Mouse (Mus musculus) lung, adult 18-20 months (tissue): ENCODE measurements at regions not wholly inside any gene's neighbourhood (a gene's known extent, or its start where the extent isn't known, plus 50 kb on each side); places are given as distances from the start of the nearest gene placed in this dataset.

Source experiments
- DNase-seq, 2 experiments: peaks; one replicate each; pipeline ENCODE4 v3.0.0; 2022; ENCODE audit warnings: mixed read lengths in 2 of 2

- DNase-seq, result no peak
Measured at GRCm38 (mm10) chr16:77444647-77445046, 157.2 kb downstream of the Gm11146 start.

GRCm38 (mm10) chr16:77444006-77444405 lies 157.9 kb downstream of the Gm11146 start:
- peak in 1 of 2 experiments; percentile 27 for DNase-seq

GRCm38 (mm10) chr16:77443318-77443717 lies 158.6 kb downstream of the Gm11146 start:
- no peak for DNase-seq

- DNase-seq, result no peak
Measured at GRCm38 (mm10) chr16:77442866-77443265, 159.0 kb downstream of the Gm11146 start.

- DNase-seq, result no peak
Measured at GRCm38 (mm10) chr16:77431345-77431744, 170.5 kb downstream of the Gm11146 start.

GRCm38 (mm10) chr16:77422385-77423363 lies 179.2 kb downstream of the Gm11146 start:
- DNase-seq, result no peak

- no peak for DNase-seq
Measured at GRCm38 (mm10) chr16:77421591-77422024, 180.3 kb downstream of the Gm11146 start.

- DNase-seq, result no peak
Measured at GRCm38 (mm10) chr16:77421001-77421400, 180.9 kb downstream of the Gm11146 start.

- no peak for DNase-seq
Measured at GRCm38 (mm10) chr16:77420136-77420860, 181.6 kb downstream of the Gm11146 start.

GRCm38 (mm10) chr16:77419116-77419735 lies 182.7 kb downstream of the Gm11146 start:
- DNase-seq, result no peak

- DNase-seq, result no peak
Measured at GRCm38 (mm10) chr16:77418486-77418885, 183.4 kb downstream of the Gm11146 start.

GRCm38 (mm10) chr16:77417791-77418190 lies 184.1 kb downstream of the Gm11146 start:
- peak in 1 of 2 experiments; percentile 37 for DNase-seq

GRCm38 (mm10) chr16:77414562-77414961 lies 187.3 kb downstream of the Gm11146 start:
- DNase-seq, result no peak

- DNase-seq, result no peak
Measured at GRCm38 (mm10) chr16:77409168-77409567, 192.7 kb downstream of the Gm11146 start.

GRCm38 (mm10) chr16:77406999-77407398 lies 194.9 kb downstream of the Gm11146 start:
- no peak for DNase-seq

GRCm38 (mm10) chr16:77405859-77406258 lies 196.0 kb downstream of the Gm11146 start:
- DNase-seq, result no peak

- no peak for DNase-seq
Measured at GRCm38 (mm10) chr16:77405181-77405818, 196.6 kb downstream of the Gm11146 start.

- DNase-seq, result no peak
Measured at GRCm38 (mm10) chr16:77402711-77403280, 199.1 kb downstream of the Gm11146 start.

- DNase-seq, result no peak
Measured at GRCm38 (mm10) chr16:77401185-77401943, 200.5 kb downstream of the Gm11146 start.

GRCm38 (mm10) chr16:77400276-77400891 lies 201.5 kb downstream of the Gm11146 start:
- DNase-seq, result peak; percentile 45 to 46

- DNase-seq, result no peak
Measured at GRCm38 (mm10) chr16:77399846-77400275, 202.0 kb downstream of the Gm11146 start.
